Mouse (Mus musculus) lung, postnatal 4 days (tissue): ENCODE measurements around the gene Aldh3b3.
"Not testable (repeated sequence)": the region's sequence is repeated elsewhere in the genome, so short reads cannot be mapped to it uniquely, and the experiment has no call there.

Experiments
- DNase-seq, 2 experiments: peaks; one replicate each; pipeline ENCODE4 v3.0.0; 2021

Aldh3b3 gene

DNA sequence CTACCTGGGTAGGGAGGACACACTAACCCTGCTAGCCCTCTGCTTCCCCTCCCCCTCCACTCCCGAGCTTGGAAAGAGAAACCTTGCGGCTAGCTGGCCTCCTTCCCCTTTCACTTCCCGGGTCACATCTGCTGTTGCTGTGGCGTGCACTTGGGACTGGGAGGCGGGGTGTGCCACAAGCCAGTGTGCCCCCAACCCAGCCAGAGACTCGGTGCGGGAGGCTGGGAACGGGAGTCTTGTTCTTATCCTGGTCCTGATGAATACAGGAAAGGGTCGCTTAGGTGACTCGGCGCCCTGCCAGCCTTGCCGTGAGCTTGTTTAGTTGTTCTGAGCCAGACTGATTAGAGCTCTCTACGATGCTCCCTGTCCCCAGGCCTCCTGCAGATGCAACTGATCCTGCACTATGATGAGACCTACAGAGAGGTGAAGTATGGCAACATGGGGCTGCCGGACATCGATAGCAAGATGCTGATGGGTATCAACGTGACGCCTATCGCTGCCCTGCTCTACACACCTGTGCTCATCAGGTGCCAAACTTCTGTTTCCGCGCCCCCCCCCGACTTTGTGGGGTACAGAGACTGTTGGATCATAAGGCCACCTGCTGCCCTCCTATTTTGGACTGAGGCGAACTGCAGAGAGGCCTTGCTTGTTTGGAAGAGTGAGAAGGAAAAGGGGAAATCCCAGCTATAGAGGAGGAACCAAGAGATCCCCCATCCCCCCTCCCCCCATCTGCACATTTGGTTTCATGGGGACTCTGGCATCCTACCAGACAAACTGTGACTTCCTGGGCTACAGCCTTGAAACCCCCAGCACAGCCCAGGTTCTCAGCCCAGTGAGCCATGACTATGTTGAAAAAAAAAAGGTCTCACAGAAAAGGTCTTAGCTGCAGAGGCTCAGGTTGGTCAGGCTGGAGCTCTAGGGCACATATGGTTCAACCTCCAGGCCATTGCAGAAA lies 22.3 kb upstream of the Aldh3b3 start:
- DNase-seq = peak; percentile 75 to 82

DNA sequence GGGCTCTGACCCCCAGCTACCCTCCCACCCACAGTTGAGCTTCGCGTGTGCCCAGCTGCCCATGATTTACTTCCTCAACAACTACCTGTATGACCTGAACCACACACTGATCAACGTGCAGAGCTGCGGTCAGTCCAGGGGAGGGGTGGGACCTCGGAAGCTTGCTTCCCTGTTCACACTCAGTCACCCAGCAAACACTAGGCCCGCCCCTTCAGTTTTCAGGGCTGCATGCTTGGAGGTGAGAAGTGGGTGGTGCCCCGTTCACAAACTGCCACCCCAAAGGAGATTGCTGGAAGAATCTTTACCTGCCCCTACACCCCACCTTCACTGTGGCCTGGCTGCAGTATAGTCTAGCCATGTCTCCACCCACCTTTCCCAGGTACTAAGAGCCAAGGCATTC lies 16.1 kb upstream of the Aldh3b3 start:
- DNase-seq = no peak

GRCm38 (mm10) chr19:3942986-3943735 lies 15.3 kb upstream of the Aldh3b3 start:
- peak; percentile 66 to 72 for DNase-seq

- DNase-seq = peak in 1 of 2 experiments; percentile 38
Observed at GRCm38 (mm10) chr19:3945872-3946564, 12.4 kb upstream of the Aldh3b3 start.

GRCm38 (mm10) chr19:3946715-3947114 lies 11.7 kb upstream of the Aldh3b3 start:
- DNase-seq = peak; percentile 54 to 81

DNA sequence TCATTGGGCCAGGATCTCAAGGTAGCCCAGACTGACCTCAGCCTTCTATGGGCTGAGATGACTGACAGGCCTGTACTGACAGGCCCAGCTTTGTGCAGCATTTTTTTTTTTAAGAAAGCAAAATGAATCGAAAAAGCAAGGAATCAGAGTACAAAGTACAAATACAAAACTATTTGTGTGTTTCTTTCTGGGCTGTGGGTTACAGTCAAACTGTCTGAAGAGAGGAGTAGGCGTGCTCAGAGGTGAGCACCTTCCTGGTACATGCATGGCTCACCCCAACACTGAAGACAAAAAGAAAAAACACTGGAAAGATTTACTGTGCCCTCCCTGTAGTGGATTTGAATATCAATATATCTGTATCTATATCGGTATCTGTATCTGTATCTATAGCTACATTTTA lies 10.6 kb upstream of the Aldh3b3 start:
- no peak for DNase-seq

GRCm38 (mm10) chr19:3948546-3948945 lies 9.9 kb upstream of the Aldh3b3 start:
- no peak for DNase-seq

DNA sequence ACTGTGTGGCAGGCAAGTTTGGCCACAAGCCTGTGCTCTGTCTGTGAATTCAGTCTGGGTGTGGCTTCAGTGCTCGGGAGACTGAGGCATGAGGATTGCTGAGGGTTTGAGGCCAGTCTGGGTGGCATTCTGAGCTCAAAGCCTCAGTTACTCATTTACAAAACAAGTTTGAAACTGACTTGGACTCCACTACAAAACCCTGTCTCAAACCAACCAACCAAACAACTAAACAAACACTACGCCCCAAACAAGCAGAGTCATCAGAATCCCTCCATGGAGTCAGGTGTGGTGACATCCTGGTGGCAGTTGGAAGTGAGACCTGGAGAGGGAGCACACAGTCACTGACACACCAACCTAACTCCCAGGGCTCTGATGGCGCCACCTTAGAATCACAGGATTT lies 8.1 kb upstream of the Aldh3b3 start:
- DNase-seq = no peak

DNA sequence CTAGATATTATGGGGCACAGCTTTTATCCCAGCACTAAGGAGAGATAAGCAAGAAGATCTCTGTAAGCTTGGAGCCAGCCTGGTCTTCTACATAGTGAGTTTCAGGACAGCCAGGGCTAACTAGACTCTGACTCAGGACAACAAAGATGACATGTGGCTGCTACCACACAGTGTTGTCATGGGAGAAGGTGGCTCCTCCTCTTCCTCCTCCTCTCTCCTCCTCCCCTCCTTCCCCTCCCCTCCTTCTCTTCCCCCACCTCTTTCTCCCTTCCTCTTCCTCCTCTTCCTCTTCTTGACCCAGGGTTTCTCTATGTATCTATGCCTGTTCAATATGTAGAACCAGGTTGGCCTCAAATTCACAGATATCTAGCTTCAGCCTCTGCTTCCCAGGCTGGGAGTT lies 7.0 kb upstream of the Aldh3b3 start:
- no peak for DNase-seq

- no peak for DNase-seq
Observed at GRCm38 (mm10) chr19:3952099-3952498, 6.3 kb upstream of the Aldh3b3 start.

DNA sequence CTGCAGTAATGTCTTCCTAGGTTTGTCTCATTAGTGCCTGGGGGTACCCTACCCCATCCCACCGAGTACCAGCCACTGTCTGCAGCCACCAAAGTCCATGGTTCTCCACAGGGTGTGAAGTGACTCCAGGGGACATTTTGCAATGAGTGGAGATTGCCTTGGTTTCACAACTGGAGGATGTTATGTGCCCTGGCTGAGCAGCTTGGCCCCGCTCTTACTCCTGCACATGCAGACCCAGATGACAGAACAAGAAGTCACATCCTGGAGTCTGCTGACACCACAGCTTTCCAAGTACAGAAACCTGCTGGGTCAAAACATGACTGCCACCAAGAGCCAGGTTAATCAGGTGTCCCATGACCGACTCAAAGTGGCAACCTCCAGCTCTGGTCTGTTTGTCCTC lies 3.4 kb upstream of the Aldh3b3 start:
- no peak for DNase-seq

GRCm38 (mm10) chr19:3955804-3956203 lies 2.6 kb upstream of the Aldh3b3 start:
- no peak for DNase-seq

- DNase-seq = not testable (repeated sequence)
Observed at GRCm38 (mm10) chr19:3957296-3958036, 979 bp upstream of the Aldh3b3 start.

DNA sequence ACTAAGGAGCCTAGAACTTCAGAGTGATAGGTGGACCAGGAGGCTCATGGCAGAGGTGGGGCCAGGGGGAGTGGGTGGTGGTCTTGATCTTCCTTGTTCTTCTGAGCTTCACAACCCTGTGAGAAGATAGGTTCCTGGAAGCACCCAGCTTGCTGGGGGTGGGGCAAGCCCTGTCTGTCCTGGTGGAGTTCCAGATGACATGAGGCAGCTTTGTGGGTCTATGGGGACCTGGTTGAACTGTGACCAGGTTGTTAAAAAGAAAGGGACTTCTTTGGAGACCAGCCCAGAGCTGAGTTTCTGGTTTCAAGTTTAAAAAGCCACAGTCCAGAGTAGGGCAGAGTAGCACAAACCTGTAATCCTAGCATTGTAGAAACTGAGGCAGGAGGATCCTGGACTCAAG lies 585 bp downstream of the Aldh3b3 start:
- DNase-seq = no peak

DNA sequence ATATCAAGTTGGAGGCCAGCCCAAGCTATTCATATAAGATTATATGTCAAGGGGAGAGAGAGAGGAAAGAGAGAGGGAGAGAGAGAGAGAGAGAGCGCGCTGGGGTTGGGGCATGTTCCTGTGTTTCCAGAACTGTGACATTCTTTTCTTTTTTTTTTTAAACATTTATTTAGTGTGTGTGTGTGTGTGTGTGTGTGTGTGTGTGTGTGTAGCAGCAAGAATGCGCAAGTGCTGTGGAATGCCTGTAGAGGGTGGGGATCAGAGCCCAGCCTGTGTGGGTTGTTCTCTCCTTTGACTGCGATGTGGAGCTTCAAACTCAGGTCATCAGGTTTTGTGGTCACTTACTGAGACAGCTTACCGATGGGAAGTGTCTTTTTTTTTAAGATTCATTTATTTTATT lies 1.8 kb downstream of the Aldh3b3 start:
- DNase-seq = peak; percentile 25 to 64

- DNase-seq = not testable (repeated sequence)
Observed at GRCm38 (mm10) chr19:3961805-3962204, 3.4 kb downstream of the Aldh3b3 start.

DNA sequence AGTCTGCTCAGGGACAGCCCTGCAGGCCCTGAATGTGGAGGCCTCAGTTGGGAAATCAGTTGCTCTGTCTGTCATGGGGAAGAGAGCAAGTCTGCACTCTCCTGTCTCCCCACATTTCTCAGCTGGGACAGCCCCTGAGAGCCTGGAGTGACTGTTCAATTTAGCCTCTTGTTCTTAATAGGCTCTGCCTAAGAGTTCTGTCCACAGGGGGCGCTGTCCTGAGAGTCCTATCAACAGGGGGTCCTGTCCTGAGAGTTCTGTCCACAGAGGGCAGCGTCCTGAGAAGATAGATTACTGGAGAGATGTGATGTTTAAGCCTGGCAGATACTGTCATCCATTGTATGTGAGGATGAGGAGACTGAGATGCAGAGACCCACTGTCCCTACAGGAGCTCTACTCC lies 4.0 kb downstream of the Aldh3b3 start:
- DNase-seq = peak in 1 of 2 experiments; percentile 56

DNA sequence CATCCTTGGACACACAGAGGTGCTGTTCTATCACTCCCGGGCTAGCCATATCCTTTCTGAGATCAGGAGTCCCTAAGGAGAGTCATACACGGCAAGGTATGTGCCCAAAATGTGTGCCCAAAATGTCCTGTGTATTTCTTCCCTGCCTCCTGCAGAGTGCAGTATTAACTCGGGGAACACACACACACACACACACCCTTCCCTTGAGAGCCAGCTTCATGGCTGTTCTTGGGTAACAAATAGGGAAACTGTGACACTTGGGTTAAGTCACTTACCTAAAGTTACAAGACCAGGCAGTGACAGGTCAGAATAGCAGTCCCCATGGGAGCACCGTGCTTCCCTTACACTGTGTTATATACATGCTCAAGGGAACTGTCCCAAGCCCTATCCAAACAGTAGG lies 5.6 kb downstream of the Aldh3b3 start:
- DNase-seq = no peak

DNA sequence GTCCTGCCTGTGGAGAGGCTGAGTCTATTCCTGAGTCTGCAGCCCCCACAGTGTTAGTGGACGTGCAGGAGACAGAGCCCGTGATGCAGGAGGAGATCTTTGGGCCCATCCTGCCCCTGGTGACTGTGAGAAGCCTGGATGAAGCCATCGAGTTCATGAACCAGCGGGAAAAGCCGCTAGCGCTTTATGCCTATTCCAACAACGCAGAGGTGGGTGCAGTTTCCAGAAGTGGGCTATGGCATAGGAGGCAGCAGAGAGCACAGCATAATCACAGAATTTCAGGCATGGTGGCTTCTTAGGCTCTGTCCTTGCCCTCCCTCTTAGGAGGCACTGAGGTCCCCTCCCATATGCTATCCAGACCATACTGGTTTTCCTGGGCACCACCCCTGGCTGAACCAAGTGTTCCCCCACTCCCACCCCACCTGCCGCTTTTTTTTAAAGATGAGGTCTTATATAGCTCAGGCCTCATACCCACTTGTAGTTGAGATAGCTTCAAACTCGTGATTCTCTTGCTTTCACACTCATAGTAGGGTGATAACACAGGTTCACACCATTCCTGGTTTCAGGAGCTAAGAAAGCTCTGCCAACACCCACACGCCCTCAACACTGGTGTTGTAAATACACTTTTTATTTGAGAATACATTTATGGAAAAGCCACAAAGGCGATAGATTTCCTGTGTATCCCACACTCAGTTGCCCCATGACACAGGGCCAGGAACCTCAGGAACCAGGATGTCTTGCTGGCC lies 8.1 kb downstream of the Aldh3b3 start:
- DNase-seq = no peak

DNA sequence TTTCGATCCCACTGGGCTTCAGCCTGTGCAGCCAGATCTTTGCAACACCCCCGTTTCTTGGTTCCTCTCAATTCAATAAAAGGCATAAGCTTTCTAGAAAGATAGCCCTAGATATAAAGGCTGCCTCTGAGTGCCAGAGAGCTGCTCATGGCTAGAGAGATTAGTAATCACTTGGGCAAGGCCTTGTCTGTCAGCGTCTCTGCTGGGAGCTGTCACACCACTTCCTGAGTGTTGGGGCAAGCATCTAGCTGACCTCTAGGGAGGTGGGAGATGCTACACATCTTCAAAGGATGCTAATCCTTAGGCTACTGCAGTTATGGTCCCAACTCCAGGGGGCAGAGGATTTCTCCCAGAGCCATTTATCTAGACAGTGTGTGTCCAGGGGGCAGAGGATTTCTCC lies 8.8 kb downstream of the Aldh3b3 start:
- no peak for DNase-seq

- peak in 1 of 2 experiments; percentile 51 for DNase-seq
Observed at GRCm38 (mm10) chr19:3972229-3972628, 13.8 kb downstream of the Aldh3b3 start, which contains the start of gene Aldh3b2. TSS of gene Aldh3b2 (plus strand) at chr19:3972328.

DNA sequence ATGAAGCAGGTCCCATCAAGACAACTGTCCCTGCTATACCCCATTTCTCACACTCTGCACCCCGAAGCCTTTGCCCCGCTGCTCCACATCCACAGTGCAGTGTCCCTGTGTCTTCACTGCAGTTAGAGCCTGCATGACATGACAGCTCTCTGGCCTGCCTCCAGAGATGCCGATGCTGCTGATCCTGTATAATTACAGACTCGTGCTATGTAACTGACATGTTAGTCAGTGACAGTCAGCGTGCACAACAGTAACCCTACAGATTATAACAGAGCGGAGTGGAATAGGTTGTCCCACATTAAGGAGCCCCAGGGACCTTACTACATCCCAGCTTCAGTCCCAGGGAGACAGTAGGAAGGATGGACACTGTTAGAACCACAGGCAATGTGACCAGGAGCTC lies 16.2 kb downstream of the Aldh3b3 start:
- not testable (repeated sequence) for DNase-seq
